Mouse (Mus musculus) MEL (cell line): ENCODE data around the gene Fbxo2. TPM values are rescaled to one million over a fixed set of nuclear protein-coding genes. Genes with fewer than 3 reads are reported as not detected.
A peak's percentile ranks its signal among the peaks of the same experiment; 100 is the strongest.

ENCODE experiments used
- DNase-seq: peaks from one replicate; pipeline ENCODE4 v3.0.0; 2011; ENCODE audit warnings: low read depth, low spot score
- H3K27ac ChIP-seq: 2 replicates; pipeline ENCODE4 v1.5.1; 2012; ENCODE audit warnings: low read depth, mild to moderate bottlenecking, control low read depth, low read length, moderate library complexity; ENCODE audit not compliant: control insufficient read depth
- H3K27me3 ChIP-seq, 2 experiments: fragments of 150-350 bp in 1 of 2; sonication (generic) in 1 of 2; 2 replicates each; pipeline ENCODE4 v1.6.1; 2012; ENCODE audit warnings: low read length in 2 of 2, mild to moderate bottlenecking in 2 of 2, improper control_type of control experiment in 1 of 2, moderate library complexity in 1 of 2; ENCODE audit not compliant: insufficient read depth in 2 of 2, control insufficient read depth in 1 of 2
- H3K36me3 ChIP-seq, 2 experiments: 2 replicates each; pipeline ENCODE4 v1.6.1; 2012 to 2014; ENCODE audit warnings: low read length in 2 of 2, improper control_type of control experiment in 1 of 2, inconsistent platforms in 1 of 2, mild to moderate bottlenecking in 1 of 2; ENCODE audit not compliant: insufficient read depth in 2 of 2, control insufficient read depth in 1 of 2
- H3K4me1 ChIP-seq, 2 experiments: fragments of 150-350 bp in 1 of 2; sonication (generic) in 1 of 2; 2 replicates each; pipeline ENCODE4 v1.6.1; 2012; ENCODE audit warnings: low read length in 2 of 2, improper control_type of control experiment in 1 of 2, mild to moderate bottlenecking in 1 of 2; ENCODE audit not compliant: insufficient read depth in 2 of 2, control insufficient read depth in 1 of 2
- H3K4me3 ChIP-seq, 2 experiments: fragments of 150-350 bp in 1 of 2; sonication (generic) in 1 of 2; 2 replicates each; pipeline ENCODE4 v1.5.1; 2012; ENCODE audit warnings: low read depth in 2 of 2, low read length in 2 of 2, mild to moderate bottlenecking in 2 of 2, moderate library complexity in 2 of 2, control low read depth in 1 of 2, improper control_type of control experiment in 1 of 2; ENCODE audit not compliant: control insufficient read depth in 1 of 2, insufficient read depth in 1 of 2
- H3K79me2 ChIP-seq: 2 replicates; pipeline ENCODE4 v1.6.1; 2012; ENCODE audit warnings: mild to moderate bottlenecking, low read length, moderate library complexity; ENCODE audit not compliant: control insufficient read depth, poor library complexity, insufficient read depth
- H3K9ac ChIP-seq: 2 replicates; pipeline ENCODE4 v1.6.1; 2012; ENCODE audit warnings: low read depth, mild to moderate bottlenecking, control low read depth, low read length, moderate library complexity; ENCODE audit not compliant: control insufficient read depth, poor library complexity, severe bottlenecking
- H3K9me3 ChIP-seq: fragments of 150-350 bp; sonication (generic); replicated peaks from 2 replicates; pipeline ENCODE4 v1.6.1; 2012; ENCODE audit warnings: mild to moderate bottlenecking, low read length, improper control_type of control experiment, moderate library complexity; ENCODE audit not compliant: insufficient read depth
- CTCF ChIP-seq, 3 experiments: IDR thresholded peaks in 2 of 3; conservative IDR thresholded peaks in 1 of 3; 2 replicates each; pipeline ENCODE4 v1.5.1; 2011 to 2012; ENCODE audit warnings: low read length in 3 of 3, low read depth in 2 of 3, mild to moderate bottlenecking in 2 of 3, improper control_type of control experiment in 1 of 3, inconsistent platforms in 1 of 3, mixed read lengths in 1 of 3, moderate library complexity in 1 of 3; ENCODE audit not compliant: control insufficient read depth in 1 of 3, insufficient read depth in 1 of 3, poor library complexity in 1 of 3, severe bottlenecking in 1 of 3
- E2F4 ChIP-seq: IDR thresholded peaks from 2 replicates; pipeline ENCODE4 v1.6.1; 2011; ENCODE audit warnings: low read depth, low read length, improper control_type of control experiment, borderline replicate concordance
- ELF1 ChIP-seq: IDR thresholded peaks from 2 replicates; pipeline ENCODE4 v1.6.1; 2014; ENCODE audit warnings: low read depth, mild to moderate bottlenecking, inconsistent platforms, low read length, improper control_type of control experiment, moderate library complexity
- EP300 ChIP-seq, 2 experiments: IDR thresholded peaks; 2 replicates each; pipeline ENCODE4 v1.6.1; 2011; ENCODE audit warnings: improper control_type of control experiment in 2 of 2, low read length in 2 of 2, low read depth in 1 of 2, mild to moderate bottlenecking in 1 of 2
- ETS1 ChIP-seq: IDR thresholded peaks from 2 replicates; pipeline ENCODE4 v1.6.1; 2012; ENCODE audit warnings: low read depth, mild to moderate bottlenecking, inconsistent platforms, low read length, improper control_type of control experiment, moderate library complexity
- GABPA ChIP-seq: IDR thresholded peaks from 2 replicates; pipeline ENCODE4 v1.6.1; 2012; ENCODE audit warnings: low read depth, mild to moderate bottlenecking, inconsistent platforms, low read length, improper control_type of control experiment, moderate library complexity
- GATA1 ChIP-seq: IDR thresholded peaks from 2 replicates; pipeline ENCODE4 v1.6.1; 2011; ENCODE audit warnings: low read depth, low read length, improper control_type of control experiment
- HCFC1 ChIP-seq: IDR thresholded peaks from 2 replicates; pipeline ENCODE4 v1.6.1; 2012; ENCODE audit warnings: low read depth, mild to moderate bottlenecking, inconsistent platforms, low read length, improper control_type of control experiment, moderate library complexity
- JUND ChIP-seq: IDR thresholded peaks from 2 replicates; pipeline ENCODE4 v1.6.1; 2011; ENCODE audit warnings: low read depth, mild to moderate bottlenecking, improper control_type of control experiment, low read length
- MAFK ChIP-seq: IDR thresholded peaks from 2 replicates; pipeline ENCODE4 v1.6.1; 2011; ENCODE audit warnings: low read depth, mild to moderate bottlenecking, low read length, improper control_type of control experiment, borderline replicate concordance
- MAZ ChIP-seq: IDR thresholded peaks from 2 replicates; pipeline ENCODE4 v1.6.1; 2012; ENCODE audit warnings: low read depth, mild to moderate bottlenecking, inconsistent platforms, low read length, improper control_type of control experiment
- MXI1 ChIP-seq: IDR thresholded peaks from 2 replicates; pipeline ENCODE4 v1.6.1; 2011; ENCODE audit warnings: mild to moderate bottlenecking, low read depth, low read length, improper control_type of control experiment
- MYB ChIP-seq: IDR thresholded peaks from 2 replicates; pipeline ENCODE4 v1.6.1; 2011; ENCODE audit warnings: mild to moderate bottlenecking, low read depth, low read length, improper control_type of control experiment
- MYC ChIP-seq: IDR thresholded peaks from 2 replicates; pipeline ENCODE4 v1.6.1; 2011; ENCODE audit warnings: low read depth, mild to moderate bottlenecking, low read length, improper control_type of control experiment, moderate library complexity
- NELFE ChIP-seq: IDR thresholded peaks from 2 replicates; pipeline ENCODE4 v1.6.1; 2011; ENCODE audit warnings: low read depth, low read length, improper control_type of control experiment
- POLR2A ChIP-seq, 2 experiments: IDR thresholded peaks; 2 replicates each; pipeline ENCODE4 v1.6.1; 2011 to 2012; ENCODE audit warnings: low read length in 2 of 2, mild to moderate bottlenecking in 2 of 2, control low read depth in 1 of 2, improper control_type of control experiment in 1 of 2, low read depth in 1 of 2, moderate library complexity in 1 of 2; ENCODE audit not compliant: control insufficient read depth in 1 of 2, insufficient read depth in 1 of 2, poor library complexity in 1 of 2
- RAD21 ChIP-seq: IDR thresholded peaks from 2 replicates; pipeline ENCODE4 v1.6.1; 2011; ENCODE audit warnings: mild to moderate bottlenecking, low read depth, low read length, improper control_type of control experiment
- RCOR1 ChIP-seq: IDR thresholded peaks from 2 replicates; pipeline ENCODE4 v1.6.1; 2012; ENCODE audit warnings: low read depth, mild to moderate bottlenecking, inconsistent platforms, low read length, improper control_type of control experiment
- SIN3A ChIP-seq: IDR thresholded peaks from 2 replicates; pipeline ENCODE4 v1.6.1; 2012; ENCODE audit warnings: low read length, improper control_type of control experiment, inconsistent platforms
- SMC3 ChIP-seq: IDR thresholded peaks from 2 replicates; pipeline ENCODE4 v1.6.1; 2011; ENCODE audit warnings: low read depth, low read length, improper control_type of control experiment
- TAL1 ChIP-seq: IDR thresholded peaks from 2 replicates; pipeline ENCODE4 v1.6.1; 2012; ENCODE audit warnings: mild to moderate bottlenecking, inconsistent platforms, low read length, moderate library complexity, mixed read lengths
- TBP ChIP-seq: IDR thresholded peaks from 2 replicates; pipeline ENCODE4 v1.8.0; 2011; ENCODE audit warnings: low read depth, low read length, improper control_type of control experiment
- TCF12 ChIP-seq: IDR thresholded peaks from 2 replicates; pipeline ENCODE4 v1.6.1; 2014; ENCODE audit warnings: low read depth, mild to moderate bottlenecking, inconsistent platforms, low read length, improper control_type of control experiment, moderate library complexity
- UBTF ChIP-seq: IDR thresholded peaks from 2 replicates; pipeline ENCODE4 v1.6.1; 2012; ENCODE audit warnings: low read depth, mild to moderate bottlenecking, inconsistent platforms, low read length, improper control_type of control experiment, moderate library complexity, borderline replicate concordance; ENCODE audit not compliant: insufficient read depth
- USF1 ChIP-seq: IDR thresholded peaks from 2 replicates; pipeline ENCODE4 v1.6.1; 2014; ENCODE audit warnings: low read depth, mild to moderate bottlenecking, inconsistent platforms, low read length, improper control_type of control experiment, moderate library complexity
- USF2 ChIP-seq, 2 experiments: IDR thresholded peaks; 2 replicates each; pipeline ENCODE4 v1.6.1; 2011 to 2012; ENCODE audit warnings: improper control_type of control experiment in 2 of 2, low read length in 2 of 2, borderline replicate concordance in 1 of 2, inconsistent platforms in 1 of 2, low read depth in 1 of 2, mild to moderate bottlenecking in 1 of 2; ENCODE audit not compliant: insufficient read depth in 1 of 2
- ZC3H11A ChIP-seq: IDR thresholded peaks from 2 replicates; pipeline ENCODE4 v1.6.1; 2012; ENCODE audit warnings: low read depth, mild to moderate bottlenecking, inconsistent platforms, low read length, improper control_type of control experiment
- ZKSCAN1 ChIP-seq: IDR thresholded peaks from 2 replicates; pipeline ENCODE4 v1.6.1; 2012; ENCODE audit warnings: low read depth, mild to moderate bottlenecking, inconsistent platforms, low read length, improper control_type of control experiment, moderate library complexity
- ZMIZ1 ChIP-seq: IDR thresholded peaks from 2 replicates; pipeline ENCODE4 v1.6.1; 2012; ENCODE audit warnings: low read depth, mild to moderate bottlenecking, inconsistent platforms, low read length, improper control_type of control experiment, moderate library complexity
- ZNF384 ChIP-seq: IDR thresholded peaks from 2 replicates; pipeline ENCODE4 v1.6.1; 2012; ENCODE audit warnings: low read depth, mild to moderate bottlenecking, inconsistent platforms, low read length, improper control_type of control experiment
- polyA plus RNA-seq, 2 experiments: library from polyadenylated mRNA; stranded (reverse) in 1 of 2; unstranded in 1 of 2; fragments of >175 nt in 1 of 2; fragments of >200 nt in 1 of 2; gene quantifications; 2 replicates each; pipeline versions ENCODE4 v1.2.1 to v1.2.4; 2012; ENCODE audit warnings: low replicate concordance in 2 of 2, low read depth in 1 of 2; ENCODE audit not compliant: insufficient read length in 2 of 2, insufficient read depth in 1 of 2, missing spikeins in 1 of 2
- total RNA-seq: library from RNA; depleted of rRNA; stranded (reverse); fragments of 300-350 nt; gene quantifications from 2 replicates; pipeline ENCODE4 v1.2.3, GENCODE M21; 2012

Gene Fbxo2
- total and polyA plus RNA-seq, 3 experiments, result 0.35 to 2.7 TPM; not detected in 1

- Histone ChIP-seq H3K79me2 (no peaks in the 10 kb centered on the region), H3K27me3 (no peaks in the 10 kb centered on the region), H3K4me1 (peaks cover 2 to 29% of the 10 kb centered on the region in 2 experiments), H3K9me3 (no peaks in the 10 kb centered on the region), H3K9ac (peak overlapping the region; percentile 13; the same call in 1 of the 2 replicates), H3K36me3 (peaks cover 0 to 20% of the 10 kb centered on the region in 2 experiments; a peak in 2 of 4 replicates), H3K27ac (peak overlapping the region; percentile 57), H3K4me3 (peak overlapping the region; percentile 16 to 28; a peak in 2 of 4 replicates)
- peak; percentile 93 for DNase-seq
- TF ChIP-seq TCF12 (peak; percentile 95), ZNF384 (no peak), RAD21 (no peak), USF2 (IDR thresholded peaks at IDR 0.05; ENCODE audit: borderline replicate concordance in 1 of 2, insufficient read depth in 1 of 2, low read depth in 1 of 2, low read length in 2 of 2) (no peak), ZMIZ1 (no peak), USF1 (no peak), RCOR1 (peak; percentile 74; the same call in 1 of the 2 replicates), MXI1 (peak; percentile 34), POLR2A (IDR thresholded peaks at IDR 0.05; ENCODE audit: control insufficient read depth in 1 of 2, insufficient read depth in 1 of 2, low read depth in 1 of 2, low read length in 2 of 2, poor library complexity in 1 of 2) (no peak), HCFC1 (no peak), NELFE (no peak), TBP (0 out of 2 replicates have a peak, but pooled peaks have one; percentile 42), MAFK (no peak), SIN3A (peak; percentile 68), GATA1 (peak; percentile 94), ZC3H11A (no peak), ELF1 (no peak), EP300 (IDR thresholded peaks at IDR 0.05; ENCODE audit: low read depth in 1 of 2, low read length in 2 of 2) (peak; percentile 95), SMC3 (no peak), MYB (peak; percentile 85), UBTF (no peak), MYC (0 out of 2 replicates have a peak, but pooled peaks have one; percentile 25), JUND (no peak), GABPA (no peak), MAZ (no peak), ZKSCAN1 (no peak), CTCF (IDR thresholded peaks at IDR 0.05 in 2 of 3, conservative IDR thresholded peaks at IDR 0.05 in 1 of 3; ENCODE audit: control insufficient read depth in 1 of 3, insufficient read depth in 1 of 3, low read depth in 2 of 3, low read length in 3 of 3, poor library complexity in 1 of 3, severe bottlenecking in 1 of 3) (no peak), E2F4 (no peak), TAL1 (peak; percentile 92), ETS1 (peak; percentile 86)
Observed at GRCm38 (mm10) chr4:148204061-148204872, 43.8 kb downstream of the Fbxo2 start.
